Mouse (Mus musculus): Measurements from ENCODE around the gene Spp2. TPM values are rescaled to one million over a fixed set of nuclear protein-coding genes. Genes with fewer than 3 reads are reported as not detected.

The Spp2 gene
- polyA plus RNA-seq, 1 experiment = 0.18 TPM

DNA sequence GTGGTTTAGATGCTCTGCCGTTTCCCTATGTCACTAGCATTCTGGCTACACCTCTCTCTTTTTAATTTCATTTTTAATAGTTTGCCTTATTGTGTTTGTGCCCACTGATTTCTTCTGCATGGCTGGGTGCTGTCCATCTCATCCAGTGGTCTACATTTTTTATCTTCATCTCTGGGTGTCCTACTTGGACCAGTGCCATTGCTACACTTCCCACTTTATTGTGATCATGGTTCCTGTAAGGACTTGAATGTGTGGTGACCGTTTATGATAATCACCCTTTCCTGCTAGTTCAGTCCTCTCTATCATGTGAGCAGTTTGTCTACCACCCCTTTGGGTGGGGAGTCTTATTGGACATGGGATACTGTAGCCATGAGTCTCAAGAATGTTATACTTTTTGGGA, 43.0 kb downstream of the Spp2 start:
- 68% methylated on average over 2 of the region's 2 CpGs for WGBS
- TF ChIP-seq CTCF (IDR thresholded peaks at IDR 0.05; ENCODE audit: insufficient read depth, low read length) (no peak), POLR2A (IDR thresholded peaks at IDR 0.05; ENCODE audit: borderline replicate concordance, extremely low read depth, low read depth, low read length) (no peak)
- no peak overlapping the region for H3K4me3 ChIP-seq (replicated peaks; ENCODE audit: extremely low read depth, low read depth, low read length)

GRCm38 (mm10) chr1:88450668-88451067, 43.9 kb downstream of the Spp2 start:
- Histone ChIP-seq H3K4me1 (ENCODE audit: control insufficient read depth, insufficient read depth, low read length) (peaks cover 2% of the 10 kb centered on the region; the same call in 1 of the 2 replicates), H3K4me3 (replicated peaks; ENCODE audit: extremely low read depth, low read depth, low read length) (no peak overlapping the region)
- TF ChIP-seq CTCF (IDR thresholded peaks at IDR 0.05; ENCODE audit: insufficient read depth, low read length) (no peak), POLR2A (IDR thresholded peaks at IDR 0.05; ENCODE audit: borderline replicate concordance, extremely low read depth, low read depth, low read length) (no peak)
- no peak for DNase-seq
- 57% methylated on average over 4 of the region's 4 CpGs for WGBS

More for the DNA sequence above, 43.0 kb downstream of the Spp2 start:
- no peaks in the 10 kb centered on the region; the same call in 1 of the 2 replicates for H3K4me1 ChIP-seq (ENCODE audit: control insufficient read depth, insufficient read depth, low read length)
- DNase-seq = no peak

GRCm38 (mm10) chr1:88452198-88452597, 45.4 kb downstream of the Spp2 start:
- no peak overlapping the region for H3K4me3 ChIP-seq (replicated peaks; ENCODE audit: extremely low read depth, low read depth, low read length)
- WGBS = 79% methylated on average over 6 of the region's 6 CpGs
- DNase-seq = no peak
- TF ChIP-seq CTCF (IDR thresholded peaks at IDR 0.05; ENCODE audit: insufficient read depth, low read length) (no peak), POLR2A (IDR thresholded peaks at IDR 0.05; ENCODE audit: borderline replicate concordance, extremely low read depth, low read depth, low read length) (no peak)
- H3K4me1 ChIP-seq (ENCODE audit: control insufficient read depth, insufficient read depth, low read length) = peaks cover 2% of the 10 kb centered on the region

DNA sequence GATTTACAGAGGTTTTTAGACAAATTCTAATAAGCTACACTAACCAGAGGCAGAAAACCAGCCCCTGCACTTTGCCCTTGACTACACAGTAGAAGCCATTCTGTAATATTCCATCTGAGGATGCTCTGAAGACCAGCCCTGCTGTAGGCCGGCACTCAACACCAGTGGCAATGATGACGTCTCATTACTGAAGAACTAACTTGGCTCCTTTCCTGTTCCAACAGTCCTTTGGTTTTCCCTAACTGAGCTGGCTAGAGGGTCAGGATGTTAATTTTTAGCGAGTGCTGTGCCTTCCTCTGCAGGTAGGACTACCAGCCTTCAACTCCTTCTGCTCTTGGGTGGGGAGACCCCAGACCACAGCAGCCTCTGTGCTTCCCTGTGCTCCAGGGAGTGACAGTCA, 47.9 kb downstream of the Spp2 start:
- TF ChIP-seq POLR2A (IDR thresholded peaks at IDR 0.05; ENCODE audit: borderline replicate concordance, extremely low read depth, low read depth, low read length) (no peak), CTCF (IDR thresholded peaks at IDR 0.05; ENCODE audit: insufficient read depth, low read length) (no peak)
- no peak for DNase-seq
- whole genome bisulfite sequencing = 33% methylated on average over 3 of the region's 3 CpGs
- H3K4me1 ChIP-seq (ENCODE audit: control insufficient read depth, insufficient read depth, low read length) = peaks cover 2% of the 10 kb centered on the region
- H3K4me3 ChIP-seq (replicated peaks; ENCODE audit: extremely low read depth, low read depth, low read length) = no peak overlapping the region

DNA sequence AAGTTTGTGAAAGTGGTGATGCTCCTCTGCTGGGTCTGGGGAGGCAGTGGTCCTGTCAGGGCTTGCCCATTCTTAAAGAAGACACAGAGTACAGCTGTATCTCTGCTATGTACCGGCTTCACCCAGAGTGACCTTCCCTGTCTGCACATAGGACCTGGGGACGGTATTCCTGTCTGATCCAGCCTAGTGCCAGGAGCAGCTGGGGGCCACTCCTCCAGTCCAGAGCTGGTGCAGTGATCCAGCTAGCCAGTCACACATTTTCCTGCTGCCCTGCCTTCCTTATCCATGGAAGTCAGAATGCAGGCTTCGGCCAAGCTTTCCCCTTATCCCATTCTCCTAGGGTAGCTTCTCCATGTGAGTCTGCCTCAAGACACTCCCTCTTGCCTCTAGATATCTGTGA, 49.0 kb downstream of the Spp2 start:
- TF ChIP-seq POLR2A (IDR thresholded peaks at IDR 0.05; ENCODE audit: borderline replicate concordance, extremely low read depth, low read depth, low read length) (no peak), CTCF (IDR thresholded peaks at IDR 0.05; ENCODE audit: insufficient read depth, low read length) (no peak)
- peaks cover 2% of the 10 kb centered on the region for H3K4me1 ChIP-seq (ENCODE audit: control insufficient read depth, insufficient read depth, low read length)
- 85% methylated on average over 3 of the region's 3 CpGs for WGBS
- no peak for DNase-seq
- no peak overlapping the region for H3K4me3 ChIP-seq (replicated peaks; ENCODE audit: extremely low read depth, low read depth, low read length)

DNA sequence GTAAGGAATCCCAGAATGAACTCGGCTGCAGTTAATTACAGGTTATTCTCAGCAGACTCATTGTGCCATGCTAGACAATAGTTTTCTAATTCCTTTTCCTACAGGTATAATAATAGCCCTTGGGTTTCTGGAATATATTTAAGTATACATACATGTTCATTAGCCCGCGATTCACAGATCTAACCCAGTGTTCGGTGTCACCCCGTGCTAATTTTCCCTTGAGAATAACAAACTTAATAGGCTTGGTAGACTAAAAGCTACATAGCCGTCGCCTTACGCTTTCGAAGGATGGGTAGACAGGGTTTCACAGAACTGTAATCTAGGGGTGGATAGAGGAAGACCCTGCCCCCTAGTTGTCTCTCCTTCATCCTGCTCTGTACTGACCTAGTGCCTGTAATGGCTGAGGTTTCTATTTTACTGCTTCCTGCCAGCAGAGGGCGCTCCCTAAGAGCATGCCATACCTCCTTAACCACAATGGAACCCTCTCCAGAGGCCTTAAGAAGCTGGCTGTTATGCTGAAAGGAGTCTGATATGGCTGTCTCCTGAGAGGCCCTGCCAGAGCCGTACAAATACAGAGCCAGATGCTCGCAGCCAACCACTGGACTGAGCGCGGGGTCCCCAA, 49.8 kb downstream of the Spp2 start:
- DNase-seq = peak; percentile 76
- 59% methylated on average over 14 of the region's 14 CpGs for WGBS
- no peak overlapping the region for H3K4me3 ChIP-seq (replicated peaks; ENCODE audit: extremely low read depth, low read depth, low read length)
- TF ChIP-seq POLR2A (IDR thresholded peaks at IDR 0.05; ENCODE audit: borderline replicate concordance, extremely low read depth, low read depth, low read length) = no peak
- peak; percentile 70 for TF ChIP-seq CTCF (IDR thresholded peaks at IDR 0.05; ENCODE audit: insufficient read depth, low read length)
- H3K4me1 ChIP-seq (ENCODE audit: control insufficient read depth, insufficient read depth, low read length) = peaks cover 2% of the 10 kb centered on the region

GRCm38 (mm10) chr1:88459196-88459595, 52.4 kb downstream of the Spp2 start:
- DNase-seq = no peak
- TF ChIP-seq POLR2A (IDR thresholded peaks at IDR 0.05; ENCODE audit: borderline replicate concordance, extremely low read depth, low read depth, low read length) = no peak
- TF ChIP-seq CTCF (IDR thresholded peaks at IDR 0.05; ENCODE audit: insufficient read depth, low read length) = no peak
- WGBS = 88% methylated on average over 4 of the region's 4 CpGs
- Histone ChIP-seq H3K4me3 (replicated peaks; ENCODE audit: extremely low read depth, low read depth, low read length) (no peak overlapping the region), H3K4me1 (ENCODE audit: control insufficient read depth, insufficient read depth, low read length) (peaks cover 9% of the 10 kb centered on the region)

DNA sequence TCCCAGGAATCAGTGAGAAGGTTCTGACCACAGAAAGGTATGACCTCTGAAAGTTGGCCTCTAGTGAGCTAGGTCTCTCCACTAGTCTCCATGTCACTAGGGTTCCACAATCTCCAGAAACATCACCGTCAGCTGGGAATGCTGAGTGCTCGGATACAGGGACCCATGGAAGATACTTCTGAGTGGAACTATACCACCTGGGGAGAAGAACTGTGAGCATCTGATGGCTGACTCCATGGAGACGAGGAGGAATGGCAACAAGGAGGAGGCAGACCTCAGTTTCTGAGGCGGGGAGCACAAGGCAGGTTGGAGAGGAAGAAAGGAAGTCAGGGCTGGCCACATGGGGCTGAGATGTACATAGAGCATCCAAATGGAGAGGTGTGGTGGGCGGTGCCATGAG, 52.9 kb downstream of the Spp2 start:
- Histone ChIP-seq H3K4me3 (replicated peaks; ENCODE audit: extremely low read depth, low read depth, low read length) (no peak overlapping the region), H3K4me1 (ENCODE audit: control insufficient read depth, insufficient read depth, low read length) (peaks cover 10% of the 10 kb centered on the region)
- TF ChIP-seq CTCF (IDR thresholded peaks at IDR 0.05; ENCODE audit: insufficient read depth, low read length) (no peak), POLR2A (IDR thresholded peaks at IDR 0.05; ENCODE audit: borderline replicate concordance, extremely low read depth, low read depth, low read length) (no peak)
- 91% methylated on average over 5 of the region's 5 CpGs for WGBS
- DNase-seq = no peak

- Histone ChIP-seq H3K4me3 (replicated peaks; ENCODE audit: extremely low read depth, low read depth, low read length) (no peak overlapping the region), H3K4me1 (ENCODE audit: control insufficient read depth, insufficient read depth, low read length) (peaks cover 7% of the 10 kb centered on the region; the same call in 1 of the 2 replicates)
- DNase-seq = no peak
- TF ChIP-seq POLR2A (IDR thresholded peaks at IDR 0.05; ENCODE audit: borderline replicate concordance, extremely low read depth, low read depth, low read length) = no peak
- no peak for TF ChIP-seq CTCF (IDR thresholded peaks at IDR 0.05; ENCODE audit: insufficient read depth, low read length)
- 40% methylated on average over 1 of the region's 1 CpGs for WGBS
Measured at GRCm38 (mm10) chr1:88461096-88461495, 54.3 kb downstream of the Spp2 start.

DNA sequence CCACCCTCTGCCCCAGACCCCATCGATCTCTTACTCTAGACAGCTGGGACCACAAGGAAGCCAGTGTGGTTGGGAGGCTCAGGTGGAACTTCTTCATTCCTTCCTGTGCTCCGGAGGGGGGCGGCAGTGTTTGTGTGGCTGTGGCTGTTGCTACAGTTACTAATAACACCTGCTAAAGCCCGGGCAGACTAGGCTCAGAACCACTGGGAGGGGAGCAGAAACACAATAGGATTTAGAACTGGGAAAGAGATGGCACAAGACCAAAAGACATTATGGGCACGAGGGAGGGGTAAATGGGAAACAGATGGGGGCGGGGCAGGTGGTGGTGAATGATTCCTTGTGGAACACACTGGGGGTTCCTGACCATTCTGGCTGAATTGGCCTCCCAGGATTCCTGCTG, 55.7 kb downstream of the Spp2 start:
- 20% methylated on average over 6 of the region's 6 CpGs for whole genome bisulfite sequencing
- peak; percentile 20; the same call in 1 of the 2 replicates for TF ChIP-seq POLR2A (IDR thresholded peaks at IDR 0.05; ENCODE audit: borderline replicate concordance, extremely low read depth, low read depth, low read length)
- no peak for TF ChIP-seq CTCF (IDR thresholded peaks at IDR 0.05; ENCODE audit: insufficient read depth, low read length)
- Histone ChIP-seq H3K4me1 (ENCODE audit: control insufficient read depth, insufficient read depth, low read length) (0 out of 2 replicates have a peak, but pooled peaks cover 7% of the 10 kb centered on the region), H3K4me3 (replicated peaks; ENCODE audit: extremely low read depth, low read depth, low read length) (no peak overlapping the region)
- no peak for DNase-seq
